Mouse (Mus musculus) heart, adult 11 months (tissue): ENCODE measurements around the gene Lnx1.
A peak's percentile ranks its signal among the peaks of the same experiment; 100 is the strongest.

ENCODE experiments used
- DNase-seq: peaks from one replicate; pipeline ENCODE4 v3.0.0; 2022

Gene Lnx1

GRCm38 (mm10) chr5:74702766-74703165 lies at the start of gene Lnx1:
Gene Lnx1 (minus strand): TSS chr5:74702912.
- peak; percentile 98 for DNase-seq

DNA sequence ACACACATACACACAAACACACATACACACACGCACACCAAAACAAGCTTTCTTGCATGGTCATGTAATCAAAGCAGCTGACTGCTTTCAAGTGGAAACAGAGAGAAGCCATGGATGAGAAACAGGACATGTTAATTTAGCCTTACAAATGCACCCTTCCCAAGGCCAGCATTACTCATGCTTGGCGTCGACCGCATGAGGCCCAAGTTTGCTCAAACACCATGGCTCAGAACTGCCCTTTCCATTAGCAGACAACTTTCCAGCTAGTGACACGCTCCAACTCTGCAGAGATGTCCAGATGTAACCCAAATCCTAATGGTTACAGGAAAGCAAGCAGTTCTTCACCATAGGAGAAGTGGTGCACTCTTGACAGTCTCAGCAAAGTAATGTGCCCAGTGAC lies 47.8 kb upstream of the Lnx1 start:
- DNase-seq, result peak; percentile 97

DNA sequence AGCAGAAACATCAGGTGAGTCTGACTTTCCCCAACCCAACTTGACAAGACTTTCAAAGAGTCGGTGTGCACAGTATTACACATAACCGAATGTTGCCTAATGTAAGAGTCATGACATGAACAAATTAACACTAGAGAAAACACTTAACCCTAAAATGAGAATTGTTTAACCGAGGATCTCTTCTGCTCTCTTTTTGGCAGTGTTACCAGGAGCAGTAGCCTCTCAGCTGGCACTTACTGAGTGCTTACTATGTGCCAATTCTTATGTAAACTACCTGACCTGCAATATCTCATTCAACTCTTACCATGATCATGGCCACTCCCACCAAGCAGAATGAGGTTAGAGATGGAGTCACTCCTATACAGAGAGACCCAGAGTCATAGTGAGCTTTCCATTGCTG lies 44.8 kb upstream of the Lnx1 start:
- DNase-seq, result no peak

GRCm38 (mm10) chr5:74740951-74741350 lies 38.2 kb upstream of the Lnx1 start:
- no peak for DNase-seq

DNA sequence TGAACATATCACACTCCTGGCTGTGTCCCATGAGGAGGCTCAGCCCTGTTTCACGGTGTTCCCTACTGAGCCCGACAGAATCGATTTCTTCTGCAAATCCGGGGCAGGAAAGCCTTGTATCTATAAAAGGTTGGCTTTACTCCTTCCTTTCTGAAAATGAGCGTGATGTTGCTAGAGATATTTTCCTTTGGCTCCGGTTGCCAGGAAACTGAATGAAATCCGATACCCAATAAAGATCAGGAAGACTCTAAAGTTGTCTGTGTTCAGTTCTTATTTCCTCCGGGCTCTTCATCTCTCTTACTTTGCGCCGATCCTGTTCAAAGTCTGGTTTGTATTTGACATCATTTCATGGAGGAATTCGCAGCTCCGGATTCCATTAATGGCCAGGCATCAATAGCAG lies 36.7 kb upstream of the Lnx1 start:
- DNase-seq, result peak; percentile 67

DNA sequence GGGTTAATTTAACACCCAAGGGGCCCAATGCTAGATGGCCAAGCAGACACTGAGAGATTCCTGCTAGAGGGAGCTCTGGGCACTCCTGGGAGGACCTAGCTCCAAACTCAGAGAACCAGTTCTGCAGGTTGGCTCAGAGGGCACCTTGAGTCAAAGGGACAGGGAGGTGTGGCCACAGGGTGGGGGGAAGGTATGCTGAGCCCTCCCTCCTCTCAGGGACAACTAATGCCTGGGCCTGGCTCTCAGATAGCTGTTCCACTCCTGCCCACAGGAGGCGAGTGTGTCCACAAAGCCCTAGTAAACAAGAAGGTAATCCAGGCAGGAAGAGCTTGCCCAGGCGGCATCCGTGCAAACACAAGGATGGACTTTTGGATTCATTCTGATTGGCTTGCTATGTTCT lies 35.6 kb upstream of the Lnx1 start:
- DNase-seq, result peak; percentile 83

- DNase-seq, result peak; percentile 76
These were observed 31.3 kb upstream of the Lnx1 start for GRCm38 (mm10) chr5:74733885-74734558.

- no peak for DNase-seq
These were observed 29.9 kb upstream of the Lnx1 start for GRCm38 (mm10) chr5:74732613-74733012.

- DNase-seq, result peak; percentile 73
These were observed 27.9 kb upstream of the Lnx1 start for GRCm38 (mm10) chr5:74730601-74731000.

- DNase-seq, result peak; percentile 93
These were observed 26.9 kb upstream of the Lnx1 start for GRCm38 (mm10) chr5:74729567-74729966.

DNA sequence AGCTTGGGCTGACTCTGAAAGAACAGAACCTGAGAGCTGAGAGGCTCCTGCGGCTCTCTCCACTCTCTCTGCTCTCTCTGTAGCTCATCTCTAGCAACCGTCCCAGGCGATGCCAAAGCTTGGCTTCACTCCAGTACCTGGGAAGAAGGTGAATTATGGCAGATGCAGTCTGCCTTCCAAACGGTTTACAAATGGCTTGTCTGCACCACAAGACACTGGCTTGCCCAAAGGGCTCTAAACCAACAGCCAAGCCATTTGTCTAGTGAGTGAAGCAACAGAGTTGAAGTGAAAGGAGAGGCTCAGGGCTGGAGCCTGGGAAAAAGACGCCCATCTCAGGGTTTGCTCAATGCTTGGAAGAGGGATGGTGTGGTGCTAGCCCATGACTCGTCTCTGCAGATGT lies 25.5 kb upstream of the Lnx1 start:
- DNase-seq, result peak; percentile 75

DNA sequence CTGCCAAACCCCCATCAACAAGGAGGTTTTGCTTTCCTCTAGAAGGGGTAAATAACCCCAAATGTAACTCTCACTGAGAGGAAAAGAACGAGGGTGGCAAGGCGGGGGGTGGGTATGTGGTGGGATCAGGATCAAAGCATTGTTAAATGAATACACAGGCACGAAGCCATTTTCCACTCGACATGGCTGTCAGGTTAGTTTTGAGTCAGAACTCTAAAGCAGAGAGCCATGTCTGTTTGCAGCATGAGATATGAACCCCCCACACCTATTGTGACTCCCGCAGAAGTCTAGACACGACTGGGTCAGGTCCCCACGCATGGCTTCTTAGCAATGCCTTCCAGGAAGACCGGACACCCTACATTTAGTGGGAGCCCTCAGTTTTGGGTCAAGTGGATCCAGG lies 24.6 kb upstream of the Lnx1 start:
- DNase-seq, result peak; percentile 79

- peak; percentile 76 for DNase-seq
These were observed 22.8 kb upstream of the Lnx1 start for GRCm38 (mm10) chr5:74725541-74725940.

DNA sequence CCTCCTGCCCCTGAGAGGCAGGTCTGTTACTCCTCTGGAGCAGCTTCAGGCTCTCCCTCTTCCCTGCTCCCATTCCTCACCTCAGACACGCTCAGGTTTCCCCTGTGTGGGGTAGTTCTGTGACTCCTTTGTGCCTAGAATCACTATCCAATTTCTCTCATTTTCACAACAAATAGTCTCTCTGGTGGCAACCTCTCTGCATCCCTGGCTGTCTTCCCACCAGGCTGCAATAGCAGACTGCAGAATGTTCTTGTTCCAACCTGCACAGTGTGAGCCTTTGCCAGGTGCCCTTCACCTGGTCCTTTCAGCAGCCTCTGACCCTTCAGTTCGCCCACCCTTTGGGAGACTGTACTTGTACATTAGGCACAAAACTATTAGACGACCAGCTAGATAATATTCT lies 19.1 kb upstream of the Lnx1 start:
- DNase-seq, result peak; percentile 51

DNA sequence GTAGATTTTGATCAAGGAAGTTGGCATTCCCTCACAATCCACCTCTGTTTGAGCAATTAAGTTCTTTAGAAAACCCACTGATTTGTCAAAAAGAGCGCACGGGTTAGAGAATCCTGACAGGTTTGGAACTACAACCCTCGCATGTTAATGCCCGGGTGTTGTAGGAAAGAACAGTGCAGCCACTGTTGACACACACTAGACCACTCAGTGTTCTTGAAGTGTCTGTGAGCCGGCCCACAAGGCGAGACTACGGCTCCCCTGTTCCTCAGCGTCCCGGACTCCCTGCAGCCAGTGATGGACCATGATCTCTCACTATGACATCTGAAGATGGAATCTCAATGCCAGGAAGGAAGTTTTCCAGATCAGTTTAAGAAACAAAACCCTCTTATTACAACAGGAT lies 17.9 kb upstream of the Lnx1 start:
- peak; percentile 68 for DNase-seq

DNA sequence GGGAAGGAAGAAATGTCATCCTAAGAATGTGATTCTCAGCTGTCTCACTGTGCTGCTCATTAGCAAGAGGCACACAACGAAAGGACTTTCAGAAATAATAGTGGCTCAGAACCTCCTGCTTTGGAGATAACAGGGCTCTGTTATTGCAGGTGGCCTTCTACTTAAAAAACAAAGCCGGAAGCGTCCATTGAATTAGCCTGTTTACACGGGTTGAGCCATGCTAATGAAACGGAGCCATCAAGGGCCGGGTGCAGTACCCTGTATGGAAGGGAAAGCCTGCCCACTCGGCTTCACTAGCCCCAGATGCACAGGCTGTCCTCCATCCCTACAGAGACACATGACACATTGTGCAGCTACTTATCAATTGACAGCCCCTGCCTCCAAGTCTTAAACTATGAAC lies 13.5 kb upstream of the Lnx1 start:
- DNase-seq, result peak; percentile 98

DNA sequence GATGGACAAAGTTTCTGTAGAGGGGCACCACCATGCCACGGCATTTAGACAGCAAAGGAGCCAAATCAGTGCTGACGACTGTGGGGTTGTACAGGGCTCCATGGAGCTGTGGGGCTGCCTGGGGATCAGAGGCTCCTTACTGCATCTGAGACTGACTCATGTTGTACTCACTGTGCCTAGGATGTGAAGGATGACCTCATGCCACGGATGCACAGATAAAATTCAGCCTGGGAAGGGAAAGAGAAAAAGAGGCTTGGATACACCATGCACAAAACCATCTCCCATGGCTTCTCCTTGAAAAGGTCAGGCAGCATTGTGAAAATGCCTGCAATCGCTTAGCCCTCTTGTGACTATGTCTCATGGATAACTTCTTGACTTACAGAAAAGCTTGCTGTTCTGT lies 10.1 kb upstream of the Lnx1 start:
- no peak for DNase-seq

DNA sequence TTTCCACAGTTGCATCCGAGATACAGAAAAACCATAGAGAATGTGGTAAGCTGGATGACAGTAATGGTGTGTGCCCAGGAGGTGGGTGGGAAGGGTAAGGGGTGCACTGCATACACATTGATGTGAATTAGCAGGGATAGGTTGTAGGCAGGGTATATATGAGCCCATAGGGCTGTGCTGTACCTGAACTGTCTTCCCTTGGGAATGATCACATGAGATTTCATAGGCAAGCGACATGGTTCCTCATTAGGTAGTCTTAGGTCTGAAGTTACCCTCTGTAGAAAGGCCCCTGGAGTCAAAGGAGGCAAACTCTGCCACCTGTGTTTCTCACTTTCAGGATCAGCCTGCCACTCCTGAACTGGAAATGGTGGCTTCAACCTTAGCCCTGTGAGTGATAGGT lies 9.3 kb upstream of the Lnx1 start:
- no peak for DNase-seq

GRCm38 (mm10) chr5:74711056-74711455 lies 8.3 kb upstream of the Lnx1 start:
- DNase-seq, result no peak

DNA sequence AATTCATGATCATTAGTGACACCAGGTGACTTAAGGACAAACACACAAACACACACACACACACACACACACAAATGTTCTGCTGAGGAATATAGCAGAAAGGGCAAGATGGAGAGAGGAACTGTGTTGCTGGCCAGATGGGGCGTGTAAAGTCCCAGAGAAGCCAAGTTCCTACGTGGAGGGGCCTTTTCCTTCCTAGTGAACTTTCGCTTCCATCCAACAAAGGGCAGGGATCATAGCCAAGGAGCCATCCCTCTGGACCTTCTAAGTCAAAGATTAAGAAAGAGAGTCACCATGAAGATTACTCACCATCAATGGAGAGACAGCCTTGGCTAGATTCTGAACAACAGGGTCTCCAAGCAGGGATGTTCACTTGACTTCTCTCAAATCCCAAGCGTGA lies 7.5 kb upstream of the Lnx1 start:
- DNase-seq, result peak; percentile 97

DNA sequence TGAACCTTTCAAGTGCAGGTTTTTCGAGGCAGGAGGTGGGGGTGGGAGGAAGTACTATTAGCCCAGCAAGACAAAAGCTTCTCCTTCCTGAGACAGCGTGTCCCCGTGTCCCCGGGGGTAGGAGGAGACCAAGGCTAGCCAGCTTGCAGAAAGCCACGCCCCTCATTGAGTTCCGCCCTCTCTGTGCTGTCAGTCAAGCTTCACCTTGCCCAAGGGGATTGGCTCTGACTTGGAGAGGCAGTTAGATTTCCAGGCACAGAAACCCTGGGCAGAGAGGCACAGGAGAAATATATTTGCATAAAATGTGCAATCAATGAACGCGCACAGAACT lies 1.7 kb upstream of the Lnx1 start:
- peak; percentile 99 for DNase-seq

DNA sequence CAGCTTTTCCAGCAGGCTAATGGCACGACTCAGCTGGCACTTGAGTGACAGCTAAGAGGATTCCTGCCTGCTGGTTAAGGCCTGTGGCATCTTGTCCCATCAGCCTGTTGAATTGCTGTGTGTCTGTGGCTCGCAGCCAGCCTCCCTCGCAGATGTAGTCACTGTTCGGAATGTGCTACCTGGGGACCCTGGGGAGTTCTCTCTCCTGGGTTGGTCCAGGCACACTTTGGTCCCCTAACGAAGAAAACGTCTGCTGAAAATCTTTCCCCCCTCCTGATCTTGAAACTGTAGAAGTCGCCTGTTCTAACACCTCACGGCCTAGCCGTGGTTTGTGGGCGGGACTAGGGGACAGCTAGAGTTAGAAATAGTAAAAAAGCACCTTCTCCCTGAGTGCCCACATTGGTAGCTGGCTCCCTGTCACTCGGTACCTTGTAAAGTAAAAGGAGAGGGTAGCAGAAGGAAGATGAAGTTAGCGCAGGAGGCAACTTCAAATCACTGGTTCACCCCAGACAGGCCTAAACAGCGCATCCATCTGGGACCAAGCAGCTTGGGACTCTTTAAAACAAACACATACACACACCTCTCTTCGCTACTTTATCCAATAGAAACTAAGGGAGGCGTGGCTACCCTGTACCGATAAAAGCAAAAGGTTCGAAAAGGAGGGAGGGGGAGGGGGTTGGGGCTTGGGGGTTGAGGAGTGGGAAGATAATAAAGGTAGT lies 1.2 kb upstream of the Lnx1 start:
- peak; percentile 96 for DNase-seq

GRCm38 (mm10) chr5:74700918-74701317 lies 1.8 kb downstream of the Lnx1 start:
- DNase-seq, result no peak

DNA sequence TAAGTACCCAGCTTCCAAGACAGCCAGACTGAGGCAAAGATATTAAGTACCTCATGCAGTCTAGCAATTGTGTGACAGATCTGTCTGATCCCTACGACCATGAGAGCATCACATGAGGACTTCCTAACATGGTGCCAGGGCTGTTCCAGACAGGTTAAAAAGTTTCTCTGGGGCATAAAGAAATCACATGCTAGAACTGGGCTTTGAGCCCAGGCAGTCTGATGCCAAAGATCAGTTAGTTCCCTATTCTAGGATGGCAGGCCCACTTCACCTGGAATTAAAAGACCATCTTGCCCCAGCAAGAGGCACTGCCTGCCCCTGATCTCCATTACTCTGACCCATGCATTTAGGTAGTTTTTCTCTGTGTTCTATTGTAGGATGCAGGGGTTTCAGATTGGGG lies 3.0 kb downstream of the Lnx1 start:
- peak; percentile 95 for DNase-seq

GRCm38 (mm10) chr5:74697534-74697933 lies 5.2 kb downstream of the Lnx1 start:
- no peak for DNase-seq
